Mouse (Mus musculus): Measurements from ENCODE around the gene Lactb. TPM values are rescaled to one million over a fixed set of nuclear protein-coding genes. Genes with fewer than 3 reads are reported as not detected.

The Lactb gene
- polyA plus RNA-seq, 2 experiments: 5.6 to 7.7 TPM

DNA sequence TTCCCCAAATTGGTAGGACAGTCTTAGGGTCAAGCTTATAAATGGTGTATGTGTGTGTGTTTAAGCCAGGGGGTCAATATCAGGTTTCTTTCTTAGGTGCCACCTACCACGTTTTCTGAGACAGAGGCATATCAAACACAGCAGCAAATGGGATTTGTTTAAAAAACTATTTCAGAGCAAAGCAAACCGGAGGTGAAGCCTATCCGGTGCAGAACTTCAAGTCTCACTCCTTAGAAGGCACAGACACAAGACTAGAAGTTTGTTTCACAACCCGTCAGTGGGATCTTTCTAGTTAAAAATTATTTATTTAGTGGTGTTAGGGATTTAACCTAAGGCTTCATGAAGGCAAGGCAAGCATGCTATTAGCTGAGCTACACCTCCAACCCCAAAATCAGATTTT lies 30.1 kb downstream of the Lactb start:
- Histone ChIP-seq H3K9ac (replicated peaks) (peak overlapping the region; percentile 78), H3K27me3 (ENCODE audit: control insufficient read depth, insufficient read depth, low read length) (no peaks in the 10 kb centered on the region), H3K27ac (peak overlapping the region; percentile 60; the same call in 1 of the 2 replicates), H3K4me2 (ENCODE audit: low read depth) (peak overlapping the region; percentile 93), H3K9me3 (ENCODE audit: control insufficient read depth, low read length) (no peaks in the 10 kb centered on the region), H3K4me3 (ENCODE audit: insufficient read depth in 1 of 2, low read depth in 2 of 2, low read length in 2 of 2) (peak overlapping the region; percentile 79 to 88), H3K4me1 (replicated peaks; ENCODE audit: control insufficient read depth in 2 of 2, insufficient read depth in 2 of 2, low read length in 1 of 2) (peaks cover 6 to 9% of the 10 kb centered on the region in 2 experiments), H3K36me3 (replicated peaks; ENCODE audit: control insufficient read depth, insufficient read depth, low read depth) (peaks cover 10% of the 10 kb centered on the region)
- no peak for TF ChIP-seq EP300 (IDR thresholded peaks at IDR 0.05; ENCODE audit: low read depth)
- TF ChIP-seq CTCF (IDR thresholded peaks at IDR 0.05; ENCODE audit: low read depth): no peak
- ATAC-seq (ENCODE audit: insufficient read depth) (no peak), DNase-seq (ENCODE audit: low read depth in 3 of 3, low spot score in 3 of 3) (no peak)
- WGBS (ENCODE audit: insufficient replicate concordance): 19% methylated on average over 4 of the region's 4 CpGs

- H3K27ac ChIP-seq: no peak overlapping the region
- H3K4me2 ChIP-seq (ENCODE audit: low read depth): no peak overlapping the region
- peak; percentile 84 for TF ChIP-seq CTCF (IDR thresholded peaks at IDR 0.05; ENCODE audit: low read depth)
- no peak for TF ChIP-seq EP300 (IDR thresholded peaks at IDR 0.05; ENCODE audit: low read depth)
- no peaks in the 10 kb centered on the region for H3K27me3 ChIP-seq (ENCODE audit: control insufficient read depth, insufficient read depth, low read length)
- no peaks in the 10 kb centered on the region for H3K9me3 ChIP-seq (ENCODE audit: control insufficient read depth, low read length)
- 1% methylated on average over 4 of the region's 4 CpGs for WGBS (ENCODE audit: insufficient replicate concordance)
- ATAC-seq (ENCODE audit: insufficient read depth) (no peak), DNase-seq (ENCODE audit: low read depth in 3 of 3, low spot score in 3 of 3) (peak; percentile 59 to 73 (median 62))
- no peak overlapping the region for H3K9ac ChIP-seq (replicated peaks)
- no peaks in the 10 kb centered on the region for H3K4me1 ChIP-seq (replicated peaks; ENCODE audit: control insufficient read depth in 2 of 2, insufficient read depth in 2 of 2, low read length in 1 of 2)
- no peaks in the 10 kb centered on the region for H3K36me3 ChIP-seq (replicated peaks; ENCODE audit: control insufficient read depth, insufficient read depth, low read depth)
- no peak overlapping the region for H3K4me3 ChIP-seq (ENCODE audit: insufficient read depth in 1 of 2, low read depth in 2 of 2, low read length in 2 of 2)
These were observed 36.4 kb downstream of the Lactb start for GRCm38 (mm10) chr9:66938836-66939235.

DNA sequence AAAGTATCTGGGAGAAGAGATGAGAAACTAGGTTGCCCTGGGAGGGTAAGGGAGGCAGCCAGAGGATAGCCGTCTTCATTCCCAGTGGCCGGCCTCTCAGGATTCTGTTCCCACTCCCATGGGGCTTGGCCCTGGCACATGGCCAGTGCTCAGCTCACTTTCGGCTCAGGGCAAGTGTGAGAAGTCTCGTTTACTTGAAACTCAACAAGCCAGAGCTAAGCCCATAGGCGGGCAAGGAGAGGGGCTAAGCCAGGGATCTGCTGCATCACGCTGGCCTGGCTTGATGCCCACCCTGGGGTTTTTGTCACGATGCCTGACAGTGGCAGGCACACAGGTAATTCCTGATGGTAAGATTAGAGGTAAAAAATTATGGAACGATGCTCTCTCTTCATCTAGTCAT lies 37.8 kb downstream of the Lactb start:
- Histone ChIP-seq H3K27ac (no peak overlapping the region), H3K4me2 (ENCODE audit: low read depth) (no peak overlapping the region), H3K9me3 (ENCODE audit: control insufficient read depth, low read length) (no peaks in the 10 kb centered on the region), H3K36me3 (replicated peaks; ENCODE audit: control insufficient read depth, insufficient read depth, low read depth) (no peaks in the 10 kb centered on the region), H3K27me3 (ENCODE audit: control insufficient read depth, insufficient read depth, low read length) (no peaks in the 10 kb centered on the region), H3K4me1 (replicated peaks; ENCODE audit: control insufficient read depth in 2 of 2, insufficient read depth in 2 of 2, low read length in 1 of 2) (no peaks in the 10 kb centered on the region), H3K4me3 (ENCODE audit: insufficient read depth in 1 of 2, low read depth in 2 of 2, low read length in 2 of 2) (no peak overlapping the region), H3K9ac (replicated peaks) (no peak overlapping the region)
- 70% methylated on average over 8 of the region's 8 CpGs for WGBS (ENCODE audit: insufficient replicate concordance)
- TF ChIP-seq CTCF (IDR thresholded peaks at IDR 0.05; ENCODE audit: low read depth): no peak
- no peak for TF ChIP-seq EP300 (IDR thresholded peaks at IDR 0.05; ENCODE audit: low read depth)
- DNase-seq (ENCODE audit: low read depth in 3 of 3, low spot score in 3 of 3) (no peak), ATAC-seq (ENCODE audit: insufficient read depth) (no peak)

- H3K27me3 ChIP-seq (ENCODE audit: control insufficient read depth, insufficient read depth, low read length): no peaks in the 10 kb centered on the region
- TF ChIP-seq EP300 (IDR thresholded peaks at IDR 0.05; ENCODE audit: low read depth) (no peak), CTCF (IDR thresholded peaks at IDR 0.05; ENCODE audit: low read depth) (no peak)
- H3K9me3 ChIP-seq (ENCODE audit: control insufficient read depth, low read length): no peaks in the 10 kb centered on the region
- H3K36me3 ChIP-seq (replicated peaks; ENCODE audit: control insufficient read depth, insufficient read depth, low read depth): no peaks in the 10 kb centered on the region
- DNase-seq (ENCODE audit: low read depth in 3 of 3, low spot score in 3 of 3) (no peak), ATAC-seq (ENCODE audit: insufficient read depth) (no peak)
- no peak overlapping the region for H3K9ac ChIP-seq (replicated peaks)
- no peak overlapping the region for H3K4me3 ChIP-seq (ENCODE audit: insufficient read depth in 1 of 2, low read depth in 2 of 2, low read length in 2 of 2)
- no peaks in the 10 kb centered on the region for H3K4me1 ChIP-seq (replicated peaks; ENCODE audit: control insufficient read depth in 2 of 2, insufficient read depth in 2 of 2, low read length in 1 of 2)
- no peak overlapping the region for H3K27ac ChIP-seq
- H3K4me2 ChIP-seq (ENCODE audit: low read depth): no peak overlapping the region
- WGBS (ENCODE audit: insufficient replicate concordance): 77% methylated on average over 19 of the region's 19 CpGs
These were observed 41.1 kb downstream of the Lactb start for GRCm38 (mm10) chr9:66933869-66934808.

GRCm38 (mm10) chr9:66930351-66930750 lies 44.9 kb downstream of the Lactb start:
- no peaks in the 10 kb centered on the region for H3K36me3 ChIP-seq (replicated peaks; ENCODE audit: control insufficient read depth, insufficient read depth, low read depth)
- TF ChIP-seq EP300 (IDR thresholded peaks at IDR 0.05; ENCODE audit: low read depth): no peak
- no peak for TF ChIP-seq CTCF (IDR thresholded peaks at IDR 0.05; ENCODE audit: low read depth)
- ATAC-seq (ENCODE audit: insufficient read depth) (no peak), DNase-seq (ENCODE audit: low read depth in 3 of 3, low spot score in 3 of 3) (no peak)
- no peak overlapping the region for H3K9ac ChIP-seq (replicated peaks)
- H3K27ac ChIP-seq: no peak overlapping the region
- no peaks in the 10 kb centered on the region for H3K27me3 ChIP-seq (ENCODE audit: control insufficient read depth, insufficient read depth, low read length)
- no peaks in the 10 kb centered on the region for H3K9me3 ChIP-seq (ENCODE audit: control insufficient read depth, low read length)
- no peak overlapping the region for H3K4me2 ChIP-seq (ENCODE audit: low read depth)
- H3K4me1 ChIP-seq (replicated peaks; ENCODE audit: control insufficient read depth in 2 of 2, insufficient read depth in 2 of 2, low read length in 1 of 2): no peaks in the 10 kb centered on the region
- no peak overlapping the region for H3K4me3 ChIP-seq (ENCODE audit: insufficient read depth in 1 of 2, low read depth in 2 of 2, low read length in 2 of 2)
- 55% methylated on average over 7 of the region's 7 CpGs for WGBS (ENCODE audit: insufficient replicate concordance)
